Mouse (Mus musculus): ENCODE data around the gene Dnajb7. TPM values are rescaled to one million over a fixed set of nuclear protein-coding genes. Genes with fewer than 3 reads are reported as not detected.

Dnajb7 gene
- polyA plus RNA-seq (2017; shearing (Covaris generic)): 0.81 TPM

GRCm38 (mm10) chr15:81408199-81408598, at the start of gene Dnajb7:
Dnajb7 (minus strand) TSS chr15:81408299.

GRCm38 (mm10) chr15:81399638-81400315, 8.3 kb downstream of the Dnajb7 start, which contains the start of the genes St13 and Xpnpep3:
St13 (minus strand) TSS chr15:81400077.
Xpnpep3 (plus strand) TSS chr15:81400138.

GRCm38 (mm10) chr15:81360345-81361021, 47.6 kb downstream of the Dnajb7 start, which contains the start of gene Slc25a17:
Slc25a17 (minus strand) TSS chr15:81360812.

Other genes with a start within 250 kb of the Dnajb7 start
- 97.5 TPM for gene Mrtfa, start 217.5 kb downstream of the Dnajb7 start, polyA plus RNA-seq (2017; shearing (Covaris generic))
- gene Mchr1, start 172.8 kb downstream of the Dnajb7 start, polyA plus RNA-seq (2017; shearing (Covaris generic)): not detected
- gene Slc25a17, start 47.5 kb downstream of the Dnajb7 start, polyA plus RNA-seq (2017; shearing (Covaris generic)): 58.8 TPM
- gene St13, start 8.2 kb downstream of the Dnajb7 start, polyA plus RNA-seq (2017; shearing (Covaris generic)): 105 TPM
- gene Xpnpep3, start 8.2 kb downstream of the Dnajb7 start, polyA plus RNA-seq (2017; shearing (Covaris generic)): 12.3 TPM
- gene Rbx1, start 58.0 kb upstream of the Dnajb7 start, polyA plus RNA-seq (2017; shearing (Covaris generic)): 334 TPM
- gene Ep300, start 177.1 kb upstream of the Dnajb7 start, polyA plus RNA-seq (2017; shearing (Covaris generic)): 42.9 TPM